Mouse (Mus musculus) layer of hippocampus, postnatal 10 days (tissue): ENCODE measurements at regions not wholly inside any gene's neighbourhood (a gene's known extent, or its start where the extent isn't known, plus 50 kb on each side); places are given as distances from the start of the nearest gene placed in this dataset.

Experiments used
- DNase-seq, 2 experiments: peaks; one replicate each; pipeline ENCODE4 v3.0.0; 2021; ENCODE audit warnings: low spot score in 2 of 2

GRCm38 (mm10) chr15:68014605-68015305 is 1514.0 kb upstream of the Lrrc6 start:
- no peak for DNase-seq

GRCm38 (mm10) chr15:68011162-68011561 is 1510.5 kb upstream of the Lrrc6 start:
- DNase-seq, result no peak

GRCm38 (mm10) chr15:68010189-68010588 is 1509.5 kb upstream of the Lrrc6 start:
- DNase-seq, result no peak

GRCm38 (mm10) chr15:68004798-68005197 is 1504.1 kb upstream of the Lrrc6 start:
- no peak for DNase-seq

- peak in 1 of 2 experiments; percentile 16 for DNase-seq
These were observed 1495.8 kb upstream of the Lrrc6 start for GRCm38 (mm10) chr15:67996532-67996931.

GRCm38 (mm10) chr15:67989428-67990272 is 1488.9 kb upstream of the Lrrc6 start:
- DNase-seq, result no peak

- DNase-seq, result no peak
These were observed 1487.2 kb upstream of the Lrrc6 start for GRCm38 (mm10) chr15:67987941-67988340.

- no peak for DNase-seq
These were observed 1482.5 kb upstream of the Lrrc6 start for GRCm38 (mm10) chr15:67983253-67983652.

GRCm38 (mm10) chr15:67981876-67982275 is 1481.2 kb upstream of the Lrrc6 start:
- DNase-seq, result no peak

- DNase-seq, result no peak
These were observed 1478.7 kb upstream of the Lrrc6 start for GRCm38 (mm10) chr15:67979451-67979850.

- DNase-seq, result no peak
These were observed 1476.5 kb upstream of the Lrrc6 start for GRCm38 (mm10) chr15:67977210-67977609.

- DNase-seq, result no peak
These were observed 1471.3 kb upstream of the Lrrc6 start for GRCm38 (mm10) chr15:67971998-67972397.

GRCm38 (mm10) chr15:67954216-67954615 is 1453.5 kb upstream of the Lrrc6 start:
- no peak for DNase-seq

GRCm38 (mm10) chr15:67950281-67951040 is 1449.8 kb upstream of the Lrrc6 start:
- no peak for DNase-seq

GRCm38 (mm10) chr15:67944330-67945082 is 1443.8 kb upstream of the Lrrc6 start:
- no peak for DNase-seq

GRCm38 (mm10) chr15:67943046-67943445 is 1442.3 kb upstream of the Lrrc6 start:
- no peak for DNase-seq

GRCm38 (mm10) chr15:67940510-67940909 is 1439.8 kb upstream of the Lrrc6 start:
- no peak for DNase-seq

GRCm38 (mm10) chr15:67924885-67925284 is 1424.2 kb upstream of the Lrrc6 start:
- no peak for DNase-seq

GRCm38 (mm10) chr15:67907034-67907433 is 1406.3 kb upstream of the Lrrc6 start:
- no peak for DNase-seq

GRCm38 (mm10) chr15:67905279-67905678 is 1404.6 kb upstream of the Lrrc6 start:
- DNase-seq, result no peak

GRCm38 (mm10) chr15:67904646-67905045 is 1403.9 kb upstream of the Lrrc6 start:
- no peak for DNase-seq
